In the genomic region with DNA sequence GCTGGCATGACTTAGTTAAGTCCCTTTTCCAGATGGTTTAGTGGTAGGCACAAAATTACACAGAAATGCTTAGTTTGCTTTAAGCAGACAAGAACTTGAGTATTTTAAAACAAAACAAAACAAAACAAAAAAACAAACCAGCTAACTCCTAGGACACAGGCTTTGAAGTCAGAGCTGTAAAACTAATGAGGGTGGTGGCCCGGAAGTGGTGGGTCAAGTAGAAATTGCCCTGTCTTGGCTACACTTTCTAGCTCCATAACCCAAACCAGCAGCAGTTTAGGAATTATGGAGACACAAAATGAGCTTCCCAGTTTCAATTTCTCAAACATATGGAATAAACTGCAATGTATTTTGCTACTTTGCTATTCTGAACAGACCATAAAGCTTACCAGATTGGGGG, we compare ENCODE assay signal across 20 mouse cellular contexts. TPM values are rescaled to one million over a fixed set of nuclear protein-coding genes. Genes with fewer than 3 reads are reported as not detected.
DNase-seq lines count a peak whose midpoint lies in the region; ATAC-seq and TF ChIP-seq lines count a peak whose summit lies in the region.
"Had no signal": no experiment of that assay in that cellular context is flagged by ENCODE, and none has a peak within 500 bp of the region (broad histone marks: within the 10 kb centered on the region; RNA-seq: fewer than 3 reads in every experiment).

No protein-coding gene starts in this region.

- WGBS in kidney, embryonic 14.5 days: 6% methylated on average over 1 of the region's 1 CpGs
- WGBS in kidney, embryonic 15.5 days: 3% methylated on average over 1 of the region's 1 CpGs
- WGBS in lung, embryonic 16.5 days: 37% methylated on average over 1 of the region's 1 CpGs
- WGBS in lung, postnatal 0 days: 60% methylated on average over 1 of the region's 1 CpGs
- 38% methylated on average over 1 of the region's 1 CpGs for WGBS in neural tube, embryonic 15.5 days

- peak; percentile 26 for DNase-seq in kidney, adult 9 months
- DNase-seq in kidney, postnatal 25 days: peak; percentile 32 to 58
- DNase-seq in lung, postnatal 0 days (ENCODE audit: low spot score): no peak
- DNase-seq: adrenal gland, adult 8-10 months; adrenal gland, postnatal 36 days; cerebellum, adult 2 months; cerebellum, postnatal 10 days; forebrain, postnatal 0 days; gastrocnemius, postnatal 14 days; heart, adult 2 months; heart, postnatal 14 days had no signal

- no peaks in the 10 kb centered on the region for H3K9me3 ChIP-seq in kidney, embryonic 14.5 days (ENCODE audit: control insufficient read depth, low read length)
- no peaks in the 10 kb centered on the region for H3K9me3 ChIP-seq in kidney, embryonic 15.5 days (replicated peaks)
- H3K9me3 ChIP-seq in lung, embryonic 16.5 days (ENCODE audit: control insufficient read depth, low read length): no peaks in the 10 kb centered on the region
- no peaks in the 10 kb centered on the region for H3K9me3 ChIP-seq in lung, postnatal 0 days (ENCODE audit: low read length)
- H3K9me3 ChIP-seq in neural tube, embryonic 15.5 days (replicated peaks): no peaks in the 10 kb centered on the region
- H3K9me3 ChIP-seq: embryonic facial prominence, embryonic 13.5 days; forebrain, embryonic 13.5 days; heart, embryonic 15.5 days; hindbrain, embryonic 13.5 days had no signal

- H3K4me1 ChIP-seq in kidney, embryonic 14.5 days (ENCODE audit: control insufficient read depth, insufficient read depth, low read length): peaks cover 26% of the 10 kb centered on the region
- H3K4me1 ChIP-seq in kidney, embryonic 15.5 days: peaks cover 38% of the 10 kb centered on the region
- peaks cover 21% of the 10 kb centered on the region for H3K4me1 ChIP-seq in lung, embryonic 16.5 days (replicated peaks; ENCODE audit: control insufficient read depth, insufficient read depth, low read length)
- no peaks in the 10 kb centered on the region; the same call in 1 of the 2 replicates for H3K4me1 ChIP-seq in lung, postnatal 0 days (ENCODE audit: insufficient read depth, low read depth, low read length)
- H3K4me1 ChIP-seq in neural tube, embryonic 15.5 days: peaks cover 9% of the 10 kb centered on the region; the same call in 1 of the 2 replicates

- no peaks in the 10 kb centered on the region for H3K27me3 ChIP-seq in kidney, embryonic 14.5 days (ENCODE audit: control insufficient read depth, insufficient read depth, low read length)
- no peaks in the 10 kb centered on the region for H3K27me3 ChIP-seq in kidney, embryonic 15.5 days
- H3K27me3 ChIP-seq in lung, embryonic 16.5 days (ENCODE audit: control insufficient read depth, insufficient read depth, low read depth, low read length): no peaks in the 10 kb centered on the region
- no peaks in the 10 kb centered on the region for H3K27me3 ChIP-seq in lung, postnatal 0 days (replicated peaks; ENCODE audit: insufficient read depth, low read length)
- no peaks in the 10 kb centered on the region for H3K27me3 ChIP-seq in neural tube, embryonic 15.5 days (replicated peaks)
- H3K27me3 ChIP-seq: embryonic facial prominence, embryonic 13.5 days; forebrain, embryonic 13.5 days; heart, embryonic 15.5 days; hindbrain, embryonic 13.5 days had no signal

- no peak overlapping the region for H3K27ac ChIP-seq in kidney, embryonic 14.5 days (ENCODE audit: low read depth, low read length)
- H3K27ac ChIP-seq in kidney, embryonic 15.5 days: no peak overlapping the region
- H3K27ac ChIP-seq in lung, embryonic 16.5 days (ENCODE audit: low read length): peak overlapping the region; percentile 45
- no peak overlapping the region for H3K27ac ChIP-seq in lung, postnatal 0 days (ENCODE audit: low read length)
- H3K27ac ChIP-seq in neural tube, embryonic 15.5 days (replicated peaks): no peak overlapping the region
- H3K27ac ChIP-seq: embryonic facial prominence, embryonic 13.5 days; forebrain, embryonic 13.5 days; heart, adult 2 months; heart, embryonic 15.5 days; hindbrain, embryonic 13.5 days had no signal

- no peak for TF ChIP-seq EP300 in lung, postnatal 0 days (IDR thresholded peaks at IDR 0.05)

- no peaks in the 10 kb centered on the region for H3K36me3 ChIP-seq in kidney, embryonic 14.5 days (ENCODE audit: control insufficient read depth, insufficient read depth, low read length)
- H3K36me3 ChIP-seq in kidney, embryonic 15.5 days: no peaks in the 10 kb centered on the region
- no peaks in the 10 kb centered on the region for H3K36me3 ChIP-seq in lung, embryonic 16.5 days (ENCODE audit: control insufficient read depth, insufficient read depth, low read length)
- H3K36me3 ChIP-seq in lung, postnatal 0 days (ENCODE audit: insufficient read depth, low read length): no peaks in the 10 kb centered on the region
- H3K36me3 ChIP-seq in neural tube, embryonic 15.5 days: no peaks in the 10 kb centered on the region
- H3K36me3 ChIP-seq: embryonic facial prominence, embryonic 13.5 days; heart, embryonic 15.5 days had no signal

- no peak for TF ChIP-seq CTCF in lung, postnatal 0 days (IDR thresholded peaks at IDR 0.05)

- ATAC-seq in kidney, embryonic 14.5 days (ENCODE audit: low FRiP score, low TSS enrichment): no peak
- ATAC-seq in kidney, embryonic 15.5 days (replicated peaks; ENCODE audit: low FRiP score): no peak
- no peak for ATAC-seq in lung, embryonic 16.5 days (ENCODE audit: low read depth)
- no peak for ATAC-seq in lung, postnatal 0 days
- ATAC-seq in neural tube, embryonic 15.5 days (ENCODE audit: low FRiP score): no peak
- ATAC-seq: forebrain, embryonic 13.5 days; forebrain, postnatal 0 days had no signal

- H3K4me2 ChIP-seq in kidney, embryonic 14.5 days (replicated peaks; ENCODE audit: low read depth, low read length): no peak overlapping the region
- no peak overlapping the region for H3K4me2 ChIP-seq in kidney, embryonic 15.5 days
- H3K4me2 ChIP-seq in lung, embryonic 16.5 days (ENCODE audit: low read depth, low read length): no peak overlapping the region
- H3K4me2 ChIP-seq in lung, postnatal 0 days (replicated peaks; ENCODE audit: low read depth, low read length): no peak overlapping the region
- no peak overlapping the region for H3K4me2 ChIP-seq in neural tube, embryonic 15.5 days
- H3K4me2 ChIP-seq: embryonic facial prominence, embryonic 13.5 days; forebrain, embryonic 13.5 days; heart, embryonic 11.5 days; heart, embryonic 15.5 days; hindbrain, embryonic 13.5 days had no signal

- H3K4me3 ChIP-seq in kidney, embryonic 14.5 days (ENCODE audit: low read length): no peak overlapping the region
- no peak overlapping the region for H3K4me3 ChIP-seq in kidney, embryonic 15.5 days (replicated peaks)
- no peak overlapping the region for H3K4me3 ChIP-seq in lung, embryonic 16.5 days (ENCODE audit: low read length)
- H3K4me3 ChIP-seq in lung, postnatal 0 days (ENCODE audit: low read depth, low read length): no peak overlapping the region
- no peak overlapping the region for H3K4me3 ChIP-seq in neural tube, embryonic 15.5 days (replicated peaks)
- H3K4me3 ChIP-seq: embryonic facial prominence, embryonic 13.5 days; forebrain, embryonic 13.5 days; heart, adult 2 months; heart, embryonic 15.5 days; hindbrain, embryonic 13.5 days had no signal

- no peak overlapping the region for H3K9ac ChIP-seq in kidney, embryonic 14.5 days (ENCODE audit: low read depth, low read length)
- H3K9ac ChIP-seq in kidney, embryonic 15.5 days: no peak overlapping the region
- no peak overlapping the region for H3K9ac ChIP-seq in lung, embryonic 16.5 days (ENCODE audit: low read length)
- no peak overlapping the region for H3K9ac ChIP-seq in lung, postnatal 0 days (replicated peaks; ENCODE audit: low read depth)
- H3K9ac ChIP-seq in neural tube, embryonic 15.5 days (replicated peaks): no peak overlapping the region
- H3K9ac ChIP-seq: embryonic facial prominence, embryonic 13.5 days; forebrain, embryonic 13.5 days; forebrain, postnatal 0 days; heart, embryonic 15.5 days; hindbrain, embryonic 13.5 days had no signal

RNA-seq across cellular contexts. Expression of a gene that starts 39.9 kb away (rescaled TPM):
- polyA plus RNA-seq in kidney, embryonic 14.5 days (2014; fragmentation: Nextera tagmentation; extraction: Ambion mirVana): 10.9 and 11.0 TPM in 2 replicates
- polyA plus RNA-seq in kidney, embryonic 15.5 days (2015; fragmentation: Nextera tagmentation; extraction: Ambion mirVana): 9.1 and 11.5 TPM in 2 replicates
- 5.3 and 5.5 TPM in 2 replicates for polyA plus RNA-seq in lung, embryonic 16.5 days (2015; fragmentation: Nextera tagmentation; extraction: Ambion mirVana)
- 4.8 and 6.6 TPM in 2 replicates for polyA plus RNA-seq in lung, postnatal 0 days (2015; fragmentation: Nextera tagmentation; extraction: Ambion mirVana)
- polyA plus RNA-seq in neural tube, embryonic 15.5 days (2015; fragmentation: Nextera tagmentation; extraction: Ambion mirVana): 3.6 and 5.2 TPM in 2 replicates
